Mouse (Mus musculus) cerebellum, adult (tissue): Measurements from ENCODE around the gene Fbxo45.
"Not testable (repeated sequence)": the region's sequence is repeated elsewhere in the genome, so short reads cannot be mapped to it uniquely, and the experiment has no call there.

ENCODE experiments used
- ATAC-seq: cut with Nextera tagmentation; 2 replicates; pipeline ENCODE4 v1.9.2; 2017; ENCODE audit warnings: mild to moderate bottlenecking, moderate library complexity, mixed read lengths; ENCODE audit not compliant: insufficient number of reproducible peaks, low FRiP score, low TSS enrichment

The Fbxo45 gene

DNA sequence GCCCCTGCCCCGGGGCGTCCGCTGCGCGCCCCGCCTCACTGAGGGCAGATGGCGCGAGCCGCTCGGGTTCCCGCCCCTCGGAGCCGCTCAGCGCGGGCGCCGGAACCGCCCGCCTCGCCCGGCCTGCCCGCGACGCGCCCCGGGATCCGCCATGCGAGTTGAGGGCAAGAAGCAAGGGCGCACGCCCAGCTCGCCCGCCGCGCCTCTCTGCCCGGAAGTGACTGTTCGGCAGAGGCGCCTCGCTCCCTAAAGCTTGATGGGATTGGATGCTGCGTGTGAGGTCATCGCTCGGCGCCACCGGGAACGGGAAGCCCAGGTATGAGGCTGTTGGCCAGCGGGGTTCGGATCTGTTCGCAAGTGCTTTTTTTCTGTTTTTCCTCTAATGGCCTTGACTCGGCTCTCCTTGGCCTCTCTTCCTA is at the start of gene Fbxo45, which contains the start of gene Wdr53:
Gene Fbxo45 (minus strand): TSS at position 207 of the 419 bp plus-strand sequence.
Gene Wdr53 (plus strand): TSS at position 276 of the 419 bp plus-strand sequence.
- ATAC-seq = peak; percentile 98

GRCm38 (mm10) chr16:32291821-32292220 is 44.9 kb upstream of the Fbxo45 start:
- ATAC-seq = no peak

DNA sequence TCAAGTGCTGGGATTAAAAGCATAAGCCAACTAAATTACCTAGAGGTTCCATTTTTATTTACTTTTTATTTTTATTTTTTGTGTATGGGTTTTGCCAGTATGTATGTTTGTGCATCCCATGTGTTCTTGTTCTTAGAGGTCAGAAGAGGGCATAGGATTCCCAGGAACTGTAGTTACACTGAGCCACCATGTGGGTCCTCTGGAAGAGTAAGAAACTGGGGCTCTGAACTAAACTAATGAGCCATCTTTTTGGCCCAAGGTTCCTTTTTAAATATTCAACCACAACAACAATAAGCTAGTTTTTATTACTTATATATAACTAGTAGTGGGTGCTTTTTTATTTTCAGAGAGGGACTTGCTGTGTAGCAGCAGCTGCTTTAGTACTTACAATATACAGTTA is 35.6 kb upstream of the Fbxo45 start:
- ATAC-seq = no peak

DNA sequence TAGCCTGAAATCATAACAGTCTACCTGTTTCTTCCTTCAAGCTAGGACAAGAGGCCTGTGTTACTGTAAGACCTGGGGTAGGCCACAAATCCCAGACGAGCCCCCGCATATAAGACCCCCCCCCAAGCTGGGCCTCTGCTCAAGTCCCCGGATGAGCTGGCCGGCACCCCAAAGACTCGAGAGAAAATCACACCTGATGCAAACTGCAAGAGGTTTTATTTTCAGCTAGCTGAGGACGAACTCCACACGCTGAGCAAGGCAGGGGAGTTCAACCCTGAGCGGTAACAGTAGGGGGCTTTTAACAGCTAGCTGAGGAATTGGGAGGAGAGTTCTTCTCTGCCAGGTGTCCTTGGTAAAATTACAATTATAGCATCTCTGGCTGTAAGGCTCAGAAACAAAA is 33.3 kb upstream of the Fbxo45 start:
- no peak for ATAC-seq

GRCm38 (mm10) chr16:32278396-32278795 is 31.4 kb upstream of the Fbxo45 start:
- no peak for ATAC-seq

GRCm38 (mm10) chr16:32277308-32278256 is 30.6 kb upstream of the Fbxo45 start, which contains the start of gene Rnf168:
TSS of gene Rnf168 (plus strand) at chr16:32277459.
- peak; percentile 98 for ATAC-seq

DNA sequence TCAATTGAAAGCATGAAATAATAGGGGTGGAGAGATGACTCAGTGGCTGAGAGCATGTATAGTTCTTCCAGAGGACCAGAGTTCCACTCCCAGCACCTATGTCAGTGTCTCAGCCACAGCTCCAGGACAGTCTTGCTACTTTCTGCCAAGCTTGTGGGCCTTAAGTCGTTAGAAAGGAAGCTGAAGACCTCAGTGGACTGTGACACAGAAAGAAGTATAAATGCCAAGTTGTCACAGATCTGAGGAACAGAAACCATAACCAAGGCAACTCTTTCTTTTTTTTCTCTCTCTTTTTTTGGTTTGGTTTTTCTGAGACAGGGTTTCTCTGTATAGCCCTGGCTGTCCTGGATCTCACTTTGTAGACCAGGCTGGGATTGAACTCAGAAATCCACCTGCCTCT is 28.9 kb upstream of the Fbxo45 start:
- ATAC-seq = no peak

DNA sequence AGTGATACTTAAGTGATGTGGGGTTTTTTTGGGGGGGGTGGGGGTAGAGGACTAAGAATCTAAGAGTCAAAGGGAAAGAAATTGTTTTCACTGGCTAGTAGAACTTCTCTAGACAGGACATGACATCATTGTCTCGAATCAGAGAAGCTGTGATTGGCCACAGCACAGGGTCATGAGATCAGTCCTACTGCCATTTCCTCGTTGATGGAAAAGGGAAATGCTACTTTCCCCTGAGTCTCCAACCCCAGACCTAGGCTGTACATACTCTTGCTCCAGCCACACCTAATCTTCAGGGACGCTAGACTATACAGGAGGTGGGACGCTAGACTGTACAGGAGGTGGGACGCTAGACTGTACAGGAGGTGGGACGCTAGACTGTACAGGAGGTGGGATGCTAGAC is 28.1 kb upstream of the Fbxo45 start:
- no peak for ATAC-seq

GRCm38 (mm10) chr16:32273338-32273737 is 26.4 kb upstream of the Fbxo45 start:
- no peak for ATAC-seq

GRCm38 (mm10) chr16:32271291-32271690 is 24.3 kb upstream of the Fbxo45 start, which contains the start of gene Smco1:
TSS of gene Smco1 (plus strand) at chr16:32271468.
- ATAC-seq = no peak

DNA sequence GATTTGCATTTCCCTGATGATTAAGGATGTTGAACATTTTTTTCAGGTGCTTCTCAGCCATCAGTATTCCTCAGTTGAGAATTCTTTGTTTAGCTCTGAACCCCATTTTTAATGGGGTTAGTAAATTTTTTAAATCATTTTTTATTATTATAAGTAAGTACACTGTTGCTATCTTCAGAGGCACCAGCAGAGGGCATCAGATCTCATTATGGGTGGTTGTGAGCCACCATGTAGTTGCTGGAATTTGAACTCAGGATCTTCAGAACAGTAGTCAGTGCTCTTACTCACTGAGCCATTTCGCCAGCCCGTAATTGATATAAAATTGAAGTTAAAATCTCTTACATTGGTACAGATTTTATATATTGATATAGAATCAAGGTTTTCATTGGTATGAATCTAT is 17.3 kb upstream of the Fbxo45 start:
- not testable (repeated sequence) for ATAC-seq

DNA sequence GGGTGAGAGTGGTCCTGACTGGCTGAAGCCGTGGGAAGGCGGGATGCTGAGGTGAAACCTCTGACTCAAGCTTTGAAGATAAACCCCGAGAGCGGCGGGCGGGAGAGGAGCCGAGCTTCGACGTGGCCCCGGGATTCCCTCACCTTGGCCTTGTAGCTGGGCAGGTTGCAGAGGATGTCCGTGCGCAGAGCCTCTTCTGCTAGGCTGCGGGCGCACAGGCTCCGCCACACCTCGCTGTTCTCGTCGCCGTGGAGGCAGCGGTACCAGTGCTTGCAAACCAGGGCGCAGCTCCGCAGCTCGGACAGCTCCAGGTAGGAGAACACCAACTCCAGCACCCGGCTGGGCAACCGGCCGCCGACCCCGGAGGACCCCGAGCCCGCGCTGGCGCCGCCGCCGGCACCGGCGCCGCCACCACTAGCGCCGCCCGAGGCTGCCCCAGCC is 587 bp downstream of the Fbxo45 start:
- peak; percentile 63 for ATAC-seq

DNA sequence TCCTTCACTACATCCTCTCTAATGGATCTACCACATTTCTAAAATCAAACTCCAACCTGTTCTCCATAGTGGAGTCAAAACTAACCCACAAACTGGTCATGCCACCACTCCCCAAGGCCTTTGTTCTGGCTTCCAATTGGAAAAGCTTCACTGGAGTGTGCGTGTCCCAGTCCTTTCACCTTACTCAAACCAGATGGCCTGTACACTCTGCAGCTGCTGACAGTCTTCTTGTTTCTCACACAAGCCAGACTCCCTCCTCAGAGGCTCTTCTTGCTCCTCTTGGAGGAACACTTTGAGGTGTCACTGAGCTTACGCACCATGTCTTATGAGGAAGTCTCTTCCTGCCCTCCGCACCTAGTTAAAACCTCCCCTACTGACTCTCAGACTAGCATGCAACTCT is 3.1 kb downstream of the Fbxo45 start:
- ATAC-seq = no peak

DNA sequence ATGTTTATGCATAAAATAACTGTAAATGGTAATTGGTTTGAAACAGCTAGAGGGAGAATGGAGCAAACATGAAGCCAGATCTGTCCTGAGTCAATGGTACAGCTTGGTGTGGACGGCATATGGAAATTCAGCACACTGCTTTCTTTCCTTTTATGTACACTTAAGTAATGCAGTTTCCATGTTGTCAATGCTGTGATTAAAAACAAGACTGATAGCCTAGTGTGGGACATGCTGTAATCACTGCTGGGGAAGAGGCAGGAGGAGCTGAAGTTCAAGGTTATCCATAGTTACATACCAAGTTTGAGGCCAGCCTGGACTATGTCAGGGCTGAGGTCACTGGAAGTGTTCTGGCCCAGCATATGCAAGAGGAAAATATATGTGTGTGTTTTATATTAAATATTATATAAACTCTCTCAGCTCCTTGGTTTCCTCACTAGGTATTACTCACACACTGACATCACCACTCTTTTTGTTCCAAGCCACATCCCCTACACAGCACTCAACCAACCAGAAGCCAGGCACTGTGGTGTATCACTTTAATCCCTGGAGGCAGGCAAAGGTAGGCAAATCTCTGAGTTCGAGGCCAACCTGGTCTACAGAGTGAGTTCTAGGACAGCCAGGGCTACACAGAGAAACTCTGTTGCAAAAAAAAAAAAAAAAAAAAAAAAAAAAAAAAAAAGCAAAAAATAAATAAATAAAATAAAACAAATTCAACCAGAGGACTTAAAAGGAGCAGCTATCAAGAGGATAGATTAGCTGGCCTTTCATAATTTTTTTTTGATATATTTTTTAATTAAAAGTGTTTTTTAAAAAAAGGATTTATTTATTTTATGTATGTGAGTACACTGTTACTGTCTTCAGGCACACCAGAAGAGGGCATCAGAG is 7.3 kb downstream of the Fbxo45 start:
- no peak for ATAC-seq

DNA sequence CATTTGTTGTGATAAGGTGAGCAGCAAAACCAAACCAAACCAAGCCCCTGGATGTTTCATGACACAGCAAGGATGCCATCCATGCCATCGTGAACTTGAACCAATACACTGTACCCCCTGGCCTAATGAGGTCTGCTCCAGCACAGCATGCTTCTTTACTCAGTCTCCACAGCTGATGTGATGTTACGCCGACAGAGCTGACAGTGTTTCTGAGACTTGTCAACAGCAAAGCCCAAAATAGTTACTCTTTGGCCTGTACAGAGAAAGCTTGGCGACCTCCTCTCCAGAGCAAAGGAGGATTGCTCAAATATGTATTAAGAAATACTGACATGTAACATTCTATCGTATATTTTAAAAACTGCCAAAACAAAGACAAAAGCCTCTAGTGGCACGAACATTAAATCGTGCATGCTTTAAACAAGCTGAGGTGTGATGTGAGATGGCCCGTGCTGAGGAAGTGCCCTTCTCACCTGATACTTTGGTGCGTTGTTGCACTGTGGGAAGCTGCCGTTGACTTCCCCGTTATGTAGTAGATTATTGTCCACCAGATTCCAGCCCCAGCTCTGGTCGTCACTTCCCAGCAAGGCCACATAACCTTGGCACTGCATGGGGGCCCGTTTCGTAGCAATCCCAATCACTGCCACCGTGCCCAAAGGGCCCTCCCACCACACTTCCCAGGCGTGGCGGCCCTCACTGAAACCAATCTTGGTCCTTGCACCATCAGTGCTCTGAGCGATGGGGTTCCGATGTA is 8.9 kb downstream of the Fbxo45 start:
- ATAC-seq = no peak

DNA sequence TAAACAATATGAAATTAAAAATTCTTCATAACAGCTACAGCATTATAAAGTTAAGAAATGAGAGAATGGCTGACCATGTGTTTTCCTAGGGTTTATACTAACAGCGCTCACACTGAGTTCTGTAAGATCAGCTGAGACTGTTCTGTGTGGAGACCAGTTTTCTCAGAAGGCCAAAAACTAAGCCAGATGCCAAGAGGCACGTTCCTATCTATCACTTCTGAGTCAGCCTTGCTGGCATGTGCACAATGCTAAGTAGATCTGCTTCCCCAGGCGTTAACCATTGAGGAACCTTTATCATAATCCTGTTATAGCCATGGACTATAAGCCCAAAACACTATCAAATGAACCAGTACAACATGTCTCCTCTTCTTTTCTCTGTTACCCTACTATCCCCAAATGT is 14.9 kb downstream of the Fbxo45 start:
- ATAC-seq = not testable (repeated sequence)

DNA sequence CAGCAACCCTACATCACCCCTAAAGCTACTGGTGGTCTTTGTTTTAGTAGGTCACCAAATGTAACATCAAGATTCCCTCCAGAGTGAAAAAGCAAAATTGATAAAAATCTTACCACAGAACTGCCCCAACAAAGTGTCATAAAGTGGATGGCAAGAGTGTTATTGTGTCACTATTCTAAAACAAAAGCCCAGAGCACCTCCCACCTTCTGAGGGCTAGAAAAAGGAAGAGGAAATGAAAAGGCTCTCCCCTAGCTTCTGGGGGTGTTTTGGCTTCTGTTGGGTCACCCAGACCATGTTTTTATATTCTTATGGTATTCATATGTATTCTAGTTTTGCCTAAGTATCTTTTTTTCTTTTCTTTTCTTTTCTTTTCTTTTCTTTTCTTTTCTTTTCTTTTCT is 24.6 kb downstream of the Fbxo45 start:
- no peak for ATAC-seq

DNA sequence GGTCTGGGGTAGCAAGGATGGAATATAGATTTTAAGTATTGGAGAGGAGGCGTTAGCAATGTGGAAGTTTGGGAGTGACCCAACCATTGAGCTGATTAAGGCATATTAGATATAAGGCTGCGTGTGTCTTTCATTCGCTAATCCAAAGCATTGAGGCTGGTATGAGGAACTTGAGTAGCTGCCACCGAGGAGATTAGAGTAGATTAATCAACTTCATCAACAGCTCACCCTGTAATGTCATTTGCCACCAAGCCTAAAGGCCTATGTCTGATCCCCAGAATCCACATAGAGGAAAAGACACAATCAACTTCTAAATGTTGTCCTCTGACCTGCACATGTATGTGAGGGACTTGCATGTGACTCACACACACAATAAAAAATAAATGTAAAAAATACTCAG is 25.2 kb downstream of the Fbxo45 start:
- no peak for ATAC-seq

GRCm38 (mm10) chr16:32214804-32215576 is 32.0 kb downstream of the Fbxo45 start:
- no peak for ATAC-seq
